Mouse (Mus musculus) C2C12 (cell line): ENCODE results near the gene Ablim2.

Experiments
- MAX ChIP-seq: IDR thresholded peaks from one replicate; pipeline ENCODE4 v1.6.1; 2011; ENCODE audit warnings: mild to moderate bottlenecking, control low read depth
- USF1 ChIP-seq: IDR thresholded peaks from one replicate; pipeline ENCODE4 v1.6.1; 2011; ENCODE audit warnings: low read depth, mild to moderate bottlenecking, control low read depth, moderate library complexity

GRCm38 (mm10) chr5:35931296-35931695, 173.6 kb downstream of the Ablim2 start:
- TF ChIP-seq MAX (no peak), USF1 (no peak)
